Mouse (Mus musculus) neural tube, embryonic 15.5 days (tissue): ENCODE measurements around the gene Coro2a. TPM values are rescaled to one million over a fixed set of nuclear protein-coding genes. Genes with fewer than 3 reads are reported as not detected.

Experiments used
- ATAC-seq: fragments of 200-750 bp; cut with Nextera tagmentation; 2 replicates; pipeline ENCODE4 v1.8.0; 2017; ENCODE audit warnings: mild to moderate bottlenecking, moderate TSS enrichment, moderate library complexity; ENCODE audit not compliant: low FRiP score
- H3K27ac ChIP-seq: fragments of 300-500 bp; sonication (generic); replicated peaks from 2 replicates; pipeline ENCODE4 v1.5.1; 2015; ENCODE audit warnings: mild to moderate bottlenecking, inconsistent platforms
- H3K27me3 ChIP-seq: fragments of 300-500 bp; sonication (generic); replicated peaks from 2 replicates; pipeline ENCODE4 v1.6.1; 2015; ENCODE audit warnings: inconsistent platforms
- H3K36me3 ChIP-seq: fragments of 300-500 bp; sonication (generic); 2 replicates; pipeline ENCODE4 v1.6.1; 2015; ENCODE audit warnings: inconsistent platforms
- H3K4me1 ChIP-seq: fragments of 300-500 bp; sonication (generic); 2 replicates; pipeline ENCODE4 v1.6.1; 2015; ENCODE audit warnings: inconsistent platforms
- H3K4me2 ChIP-seq: fragments of 300-500 bp; sonication (generic); 2 replicates; pipeline ENCODE4 v1.6.1; 2015; ENCODE audit warnings: inconsistent platforms, mild to moderate bottlenecking, moderate library complexity
- H3K4me3 ChIP-seq: fragments of 300-500 bp; sonication (generic); replicated peaks from 2 replicates; pipeline ENCODE4 v1.5.1; 2015; ENCODE audit warnings: mild to moderate bottlenecking, inconsistent platforms
- H3K9ac ChIP-seq: fragments of 300-500 bp; sonication (generic); replicated peaks from 2 replicates; pipeline ENCODE4 v1.6.1; 2015; ENCODE audit warnings: mild to moderate bottlenecking, inconsistent platforms
- H3K9me3 ChIP-seq: fragments of 300-500 bp; sonication (generic); replicated peaks from 2 replicates; pipeline ENCODE4 v1.6.1; 2016; ENCODE audit warnings: inconsistent platforms
- WGBS: fragments of 180-500 bp; shearing (Covaris S2); methylation state at CpG from one replicate; pipeline ENCODE4 v1.1.7; 2015; ENCODE audit warnings: mixed read lengths; 5-methylcytosine and 5-hydroxymethylcytosine counted together
- polyA plus RNA-seq: library from polyadenylated mRNA; unstranded; fragments of >200 nt; fragmentation: Nextera tagmentation; extraction: Ambion mirVana; gene quantifications from 2 replicates; pipeline ENCODE4 v1.2.1, GENCODE M21; 2015

Coro2a gene
- polyA plus RNA-seq, 1 experiment from 2014 or later = 9.8 TPM

GRCm38 (mm10) chr4:46535094-46535830 lies 66.7 kb downstream of the Coro2a start:
- no peak for ATAC-seq
- WGBS = 7% methylated on average over 16 of the region's 16 CpGs
- peaks cover 9% of the 10 kb centered on the region; the same call in 1 of the 2 replicates for H3K36me3 ChIP-seq
- H3K4me1 ChIP-seq = peaks cover 26% of the 10 kb centered on the region
- H3K4me3 ChIP-seq = peak overlapping the region; percentile 46
- H3K9me3 ChIP-seq = no peaks in the 10 kb centered on the region
- no peak overlapping the region for H3K27ac ChIP-seq
- peak overlapping the region; percentile 44 for H3K9ac ChIP-seq
- peaks cover 56% of the 10 kb centered on the region for H3K27me3 ChIP-seq
- peak overlapping the region; percentile 70 for H3K4me2 ChIP-seq

- no peak overlapping the region for H3K27ac ChIP-seq
- WGBS = 9% methylated on average over 29 of the region's 29 CpGs
- peaks cover 5% of the 10 kb centered on the region; the same call in 1 of the 2 replicates for H3K36me3 ChIP-seq
- peak overlapping the region; percentile 34 for H3K4me3 ChIP-seq
- H3K27me3 ChIP-seq = peaks cover 55% of the 10 kb centered on the region
- H3K9ac ChIP-seq = peak overlapping the region; percentile 40
- no peaks in the 10 kb centered on the region for H3K9me3 ChIP-seq
- H3K4me1 ChIP-seq = peaks cover 26% of the 10 kb centered on the region
- peak overlapping the region; percentile 70 for H3K4me2 ChIP-seq
- peak; percentile 69 for ATAC-seq
Observed at GRCm38 (mm10) chr4:46533934-46534720, 67.9 kb downstream of the Coro2a start.

GRCm38 (mm10) chr4:46532926-46533325 lies 69.1 kb downstream of the Coro2a start:
- Histone ChIP-seq H3K36me3 (no peaks in the 10 kb centered on the region; the same call in 1 of the 2 replicates), H3K4me3 (no peak overlapping the region), H3K27ac (no peak overlapping the region), H3K9ac (no peak overlapping the region), H3K9me3 (no peaks in the 10 kb centered on the region), H3K4me1 (peaks cover 26% of the 10 kb centered on the region), H3K4me2 (no peak overlapping the region), H3K27me3 (peaks cover 54% of the 10 kb centered on the region)
- 83% methylated on average over 7 of the region's 7 CpGs for WGBS
- no peak for ATAC-seq

- H3K4me1 ChIP-seq = peaks cover 26% of the 10 kb centered on the region
- H3K27ac ChIP-seq = no peak overlapping the region
- H3K9ac ChIP-seq = no peak overlapping the region
- 83% methylated on average over 2 of the region's 2 CpGs for WGBS
- H3K36me3 ChIP-seq = no peaks in the 10 kb centered on the region
- H3K9me3 ChIP-seq = no peaks in the 10 kb centered on the region
- no peak for ATAC-seq
- no peak overlapping the region for H3K4me3 ChIP-seq
- peaks cover 50% of the 10 kb centered on the region for H3K27me3 ChIP-seq
- H3K4me2 ChIP-seq = no peak overlapping the region
Observed at GRCm38 (mm10) chr4:46532511-46532910, 69.5 kb downstream of the Coro2a start.

- WGBS = 50% methylated on average over 7 of the region's 7 CpGs
- ATAC-seq = no peak
Observed at GRCm38 (mm10) chr4:46529722-46530121, 72.3 kb downstream of the Coro2a start.

GRCm38 (mm10) chr4:46527558-46527926 lies 74.5 kb downstream of the Coro2a start:
- Histone ChIP-seq H3K36me3 (no peaks in the 10 kb centered on the region), H3K27ac (no peak overlapping the region), H3K4me2 (peak overlapping the region; percentile 51), H3K9ac (0 out of 2 replicates have a peak overlapping the region, but pooled peaks have one; percentile 26), H3K4me1 (peaks cover 4% of the 10 kb centered on the region; the same call in 1 of the 2 replicates), H3K4me3 (peak overlapping the region; percentile 20), H3K27me3 (peaks cover 4% of the 10 kb centered on the region; the same call in 1 of the 2 replicates), H3K9me3 (no peaks in the 10 kb centered on the region)
- no peak for ATAC-seq
- WGBS = under 1% methylated on average over 6 of the region's 7 CpGs

More at GRCm38 (mm10) chr4:46529722-46530121, 72.3 kb downstream of the Coro2a start:
- no peak overlapping the region for H3K4me2 ChIP-seq
- H3K4me3 ChIP-seq = no peak overlapping the region
- no peak overlapping the region for H3K9ac ChIP-seq
- H3K36me3 ChIP-seq = no peaks in the 10 kb centered on the region
- no peak overlapping the region for H3K27ac ChIP-seq
- H3K9me3 ChIP-seq = no peaks in the 10 kb centered on the region
- H3K27me3 ChIP-seq = peaks cover 25% of the 10 kb centered on the region
- H3K4me1 ChIP-seq = peaks cover 14% of the 10 kb centered on the region

GRCm38 (mm10) chr4:46526798-46527557 lies 75.0 kb downstream of the Coro2a start:
- Histone ChIP-seq H3K4me2 (peak overlapping the region; percentile 51), H3K36me3 (no peaks in the 10 kb centered on the region), H3K27me3 (0 out of 2 replicates have a peak, but pooled peaks cover 2% of the 10 kb centered on the region), H3K4me1 (peaks cover 4% of the 10 kb centered on the region; the same call in 1 of the 2 replicates), H3K9me3 (no peaks in the 10 kb centered on the region), H3K4me3 (peak overlapping the region; percentile 20), H3K27ac (no peak overlapping the region), H3K9ac (0 out of 2 replicates have a peak overlapping the region, but pooled peaks have one; percentile 26)
- no peak for ATAC-seq
- WGBS = 36% methylated on average over 17 of the region's 17 CpGs

- Histone ChIP-seq H3K4me3 (no peak overlapping the region), H3K27ac (no peak overlapping the region), H3K4me2 (no peak overlapping the region), H3K9ac (no peak overlapping the region), H3K27me3 (0 out of 2 replicates have a peak, but pooled peaks cover 2% of the 10 kb centered on the region), H3K4me1 (peaks cover 4% of the 10 kb centered on the region; the same call in 1 of the 2 replicates), H3K9me3 (no peaks in the 10 kb centered on the region), H3K36me3 (no peaks in the 10 kb centered on the region)
- WGBS = 88% methylated on average over 3 of the region's 3 CpGs
- ATAC-seq = no peak
Observed at GRCm38 (mm10) chr4:46526226-46526625, 75.8 kb downstream of the Coro2a start.

GRCm38 (mm10) chr4:46523324-46523723 lies 78.7 kb downstream of the Coro2a start:
- no peak overlapping the region for H3K9ac ChIP-seq
- no peak overlapping the region for H3K4me2 ChIP-seq
- no peaks in the 10 kb centered on the region for H3K27me3 ChIP-seq
- 85% methylated on average over 4 of the region's 4 CpGs for WGBS
- H3K4me3 ChIP-seq = no peak overlapping the region
- H3K36me3 ChIP-seq = no peaks in the 10 kb centered on the region
- no peak overlapping the region for H3K27ac ChIP-seq
- H3K4me1 ChIP-seq = peaks cover 4% of the 10 kb centered on the region; the same call in 1 of the 2 replicates
- H3K9me3 ChIP-seq = no peaks in the 10 kb centered on the region
- ATAC-seq = no peak

GRCm38 (mm10) chr4:46521457-46521856 lies 80.5 kb downstream of the Coro2a start:
- no peak overlapping the region for H3K9ac ChIP-seq
- 86% methylated on average over 10 of the region's 10 CpGs for WGBS
- H3K4me3 ChIP-seq = no peak overlapping the region
- H3K4me2 ChIP-seq = no peak overlapping the region
- no peaks in the 10 kb centered on the region for H3K36me3 ChIP-seq
- H3K4me1 ChIP-seq = no peaks in the 10 kb centered on the region
- H3K27ac ChIP-seq = no peak overlapping the region
- H3K27me3 ChIP-seq = no peaks in the 10 kb centered on the region
- no peaks in the 10 kb centered on the region for H3K9me3 ChIP-seq
- no peak for ATAC-seq

- no peak overlapping the region for H3K4me3 ChIP-seq
- no peak overlapping the region for H3K27ac ChIP-seq
- H3K4me2 ChIP-seq = no peak overlapping the region
- no peak for ATAC-seq
- no peaks in the 10 kb centered on the region for H3K36me3 ChIP-seq
- no peak overlapping the region for H3K9ac ChIP-seq
- H3K4me1 ChIP-seq = no peaks in the 10 kb centered on the region
- no peaks in the 10 kb centered on the region for H3K27me3 ChIP-seq
- 87% methylated on average over 2 of the region's 2 CpGs for WGBS
- no peaks in the 10 kb centered on the region for H3K9me3 ChIP-seq
Observed at GRCm38 (mm10) chr4:46520491-46520890, 81.5 kb downstream of the Coro2a start.
